Mouse (Mus musculus) ES-E14 (cell line): ENCODE data around the gene Prmt9. TPM values are rescaled to one million over a fixed set of nuclear protein-coding genes. Genes with fewer than 3 reads are reported as not detected.

Source experiments
- DNase-seq: peaks from one replicate; pipeline ENCODE4 v3.0.0-alpha.2; 2013; ENCODE audit warnings: low read depth, low spot score
- H3K27ac ChIP-seq: 2 replicates; pipeline ENCODE4 v1.5.1; 2012; ENCODE audit warnings: low read depth, mild to moderate bottlenecking, low read length, moderate library complexity, mixed read lengths; ENCODE audit not compliant: poor library complexity, insufficient read depth, severe bottlenecking
- H3K36me3 ChIP-seq: 2 replicates; pipeline ENCODE4 v1.6.1; 2012; ENCODE audit warnings: mild to moderate bottlenecking, low read length, moderate library complexity, mixed read lengths; ENCODE audit not compliant: control insufficient read depth, poor library complexity, insufficient read depth, severe bottlenecking
- H3K4me1 ChIP-seq, 2 experiments: fragments of 150-350 bp in 1 of 2; sonication (generic) in 1 of 2; 2 replicates each; pipeline ENCODE4 v1.6.1; 2012; ENCODE audit warnings: low read length in 2 of 2, mild to moderate bottlenecking in 1 of 2, mixed read lengths in 1 of 2; ENCODE audit not compliant: control insufficient read depth in 2 of 2, insufficient read depth in 2 of 2, poor library complexity in 1 of 2
- H3K4me3 ChIP-seq, 2 experiments: fragments of 150-350 bp in 1 of 2; sonication (generic) in 1 of 2; 2 replicates each; pipeline ENCODE4 v1.5.1; 2012; ENCODE audit warnings: low read length in 2 of 2, low read depth in 1 of 2, mild to moderate bottlenecking in 1 of 2, mixed read lengths in 1 of 2; ENCODE audit not compliant: insufficient read depth in 1 of 2, poor library complexity in 1 of 2, severe bottlenecking in 1 of 2
- H3K9ac ChIP-seq: 2 replicates; pipeline ENCODE4 v1.6.1; 2012; ENCODE audit warnings: low read depth, mild to moderate bottlenecking, low read length, mixed read lengths; ENCODE audit not compliant: poor library complexity, insufficient read depth, severe bottlenecking
- H3K9me3 ChIP-seq: fragments of 150-350 bp; sonication (generic); 2 replicates; pipeline ENCODE4 v1.6.1; 2012; ENCODE audit warnings: low read depth, mild to moderate bottlenecking, low read length; ENCODE audit not compliant: control insufficient read depth, insufficient read depth
- CHD2 ChIP-seq: IDR thresholded peaks from 2 replicates; pipeline ENCODE4 v1.6.1; 2014; ENCODE audit warnings: mild to moderate bottlenecking, low read depth, low read length, inconsistent platforms
- HCFC1 ChIP-seq: IDR thresholded peaks from 2 replicates; pipeline ENCODE4 v1.6.1; 2012; ENCODE audit warnings: low read length, inconsistent platforms, borderline replicate concordance; ENCODE audit not compliant: insufficient read depth
- MAFK ChIP-seq: IDR thresholded peaks from 2 replicates; pipeline ENCODE4 v1.6.1; 2014; ENCODE audit warnings: mild to moderate bottlenecking, low read depth, low read length, inconsistent platforms; ENCODE audit not compliant: insufficient read depth
- ZC3H11A ChIP-seq: IDR thresholded peaks from 2 replicates; pipeline ENCODE4 v1.6.1; 2012; ENCODE audit warnings: low read depth, mild to moderate bottlenecking, inconsistent platforms, low read length, borderline replicate concordance
- ZNF384 ChIP-seq: IDR thresholded peaks from 2 replicates; pipeline ENCODE4 v1.6.1; 2012; ENCODE audit warnings: low read depth, low read length, inconsistent platforms
- in situ Hi-C, 2 experiments: fragments of 600-800 bp; cut with MboI; formaldehyde crosslinking; loops; one replicate each; pipeline ENCODE4 v1.15.1; 2025; ENCODE audit warnings: low sequenced_read_pairs in 2 of 2, inconsistent platforms in 1 of 2; ENCODE audit not compliant: unreplicated experiment in 2 of 2
- total RNA-seq: library from RNA; depleted of rRNA; stranded (reverse); fragments of 300-350 nt; gene quantifications from 2 replicates; pipeline ENCODE4 v1.2.3, GENCODE M21; 2012

Prmt9 gene
- total RNA-seq, 1 experiment, result 18.2 TPM

GRCm38 (mm10) chr8:77518201-77519115 lies 30.7 kb upstream of the Prmt9 start:
- Histone ChIP-seq H3K36me3 (no peaks in the 10 kb centered on the region; the same call in 1 of the 2 replicates), H3K27ac (no peak overlapping the region), H3K4me1 (peaks cover 3 to 6% of the 10 kb centered on the region in 2 experiments; a peak in 2 of 4 replicates), H3K9me3 (no peaks in the 10 kb centered on the region), H3K4me3 (peak overlapping the region; percentile 69 to 78), H3K9ac (peak overlapping the region; percentile 82)
- DNase-seq, result no peak
- no peak for TF ChIP-seq ZNF384
- TF ChIP-seq HCFC1, result no peak
- TF ChIP-seq MAFK, result no peak
- no peak for TF ChIP-seq ZC3H11A
- TF ChIP-seq CHD2, result no peak
- in situ Hi-C loops, result no loop called here

GRCm38 (mm10) chr8:77520601-77521000 lies 28.6 kb upstream of the Prmt9 start:
- Histone ChIP-seq H3K9me3 (no peaks in the 10 kb centered on the region), H3K4me3 (no peak overlapping the region), H3K27ac (no peak overlapping the region), H3K36me3 (no peaks in the 10 kb centered on the region; the same call in 1 of the 2 replicates), H3K4me1 (peaks cover 0 to 5% of the 10 kb centered on the region in 2 experiments; a peak in 1 of 4 replicates), H3K9ac (no peak overlapping the region)
- DNase-seq, result no peak
- in situ Hi-C loops, result no loop called here
- TF ChIP-seq MAFK, result no peak
- TF ChIP-seq CHD2, result no peak
- TF ChIP-seq HCFC1, result no peak
- TF ChIP-seq ZC3H11A, result no peak
- TF ChIP-seq ZNF384, result no peak

- Histone ChIP-seq H3K9me3 (no peaks in the 10 kb centered on the region), H3K36me3 (no peaks in the 10 kb centered on the region; the same call in 1 of the 2 replicates), H3K9ac (no peak overlapping the region), H3K4me1 (peaks cover 0 to 5% of the 10 kb centered on the region in 2 experiments; a peak in 1 of 4 replicates), H3K27ac (no peak overlapping the region), H3K4me3 (no peak overlapping the region)
- TF ChIP-seq ZC3H11A (no peak), HCFC1 (no peak), ZNF384 (no peak), CHD2 (no peak), MAFK (no peak)
- DNase-seq, result no peak
- in situ Hi-C loops, result no loop called here
Measured at GRCm38 (mm10) chr8:77521028-77521785, 28.0 kb upstream of the Prmt9 start.

GRCm38 (mm10) chr8:77522984-77523383 lies 26.2 kb upstream of the Prmt9 start:
- Histone ChIP-seq H3K4me1 (peaks cover 0 to 2% of the 10 kb centered on the region in 2 experiments; a peak in 1 of 4 replicates), H3K9me3 (no peaks in the 10 kb centered on the region), H3K4me3 (no peak overlapping the region), H3K36me3 (no peaks in the 10 kb centered on the region; the same call in 1 of the 2 replicates), H3K9ac (no peak overlapping the region), H3K27ac (no peak overlapping the region)
- DNase-seq, result no peak
- TF ChIP-seq CHD2, result no peak
- TF ChIP-seq MAFK, result no peak
- no peak for TF ChIP-seq ZC3H11A
- no peak for TF ChIP-seq HCFC1
- in situ Hi-C loops, result no loop called here
